Comparison of ENCODE assay signal across 1 mouse cellular context in the genomic region with DNA sequence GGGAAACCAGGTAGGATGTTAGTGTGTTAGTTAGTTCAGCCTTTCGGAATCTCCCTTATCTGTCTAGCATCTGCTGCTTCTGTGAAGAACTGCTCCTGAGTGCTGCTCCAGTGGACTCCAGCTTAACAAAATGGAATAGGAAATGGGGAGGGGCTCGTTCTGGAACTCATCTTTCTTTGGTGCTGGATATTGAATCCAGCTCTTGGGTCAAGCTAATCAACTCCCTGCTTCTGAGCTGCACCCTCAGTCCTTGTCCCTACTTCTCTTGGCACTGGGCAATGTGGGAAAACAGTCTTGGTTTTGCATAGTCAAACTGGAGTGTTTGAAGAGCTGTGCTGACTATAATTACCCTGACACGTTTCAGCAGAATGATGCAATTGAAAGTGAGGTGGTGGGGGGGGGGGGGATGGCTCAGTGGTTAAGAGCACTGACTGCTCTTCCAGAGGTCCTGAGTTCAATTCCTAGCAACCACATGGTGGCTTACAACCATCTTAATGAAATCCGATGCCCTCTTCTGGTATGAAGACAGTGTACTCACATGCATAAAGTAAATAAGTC.
TF ChIP-seq lines count a peak whose summit lies in the region.

No protein-coding gene starts in this region.

TF ChIP-seq in ES-E14, 5 proteins besides CTCF, POLR2A, EP300 and RAD21 (continued from another document):
- TF ChIP-seq HCFC1 (IDR thresholded peaks at IDR 0.05; ENCODE audit: borderline replicate concordance, insufficient read depth, low read length): no peak
